Mouse (Mus musculus) neural tube, embryonic 11.5 days (tissue): ENCODE measurements around the gene Aplnr. TPM values are rescaled to one million over a fixed set of nuclear protein-coding genes. Genes with fewer than 3 reads are reported as not detected.

Source experiments
- ATAC-seq: fragments of 200-750 bp; cut with Nextera tagmentation; 2 replicates; pipeline ENCODE4 v1.8.0; 2017; ENCODE audit warnings: moderate number of reproducible peaks, mild to moderate bottlenecking, moderate TSS enrichment, moderate library complexity; ENCODE audit not compliant: insufficient read depth, low FRiP score, low TSS enrichment
- DNase-seq: peaks from one replicate; pipeline ENCODE4 v3.0.0-alpha.2; 2015; ENCODE audit warnings: low spot score
- H3K27ac ChIP-seq: fragments of 300-500 bp; sonication (generic); 2 replicates; pipeline ENCODE4 v1.5.1; 2014; ENCODE audit warnings: low read depth, mild to moderate bottlenecking, low read length
- H3K27me3 ChIP-seq: fragments of 300-500 bp; sonication (generic); 2 replicates; pipeline ENCODE4 v1.6.1; 2014; ENCODE audit warnings: mild to moderate bottlenecking, low read length, mixed read lengths; ENCODE audit not compliant: control insufficient read depth, insufficient read depth
- H3K36me3 ChIP-seq: fragments of 300-500 bp; sonication (generic); 2 replicates; pipeline ENCODE4 v1.6.1; 2014; ENCODE audit warnings: mild to moderate bottlenecking, low read length, moderate library complexity, mixed read lengths; ENCODE audit not compliant: control insufficient read depth, insufficient read depth
- H3K4me1 ChIP-seq: fragments of 300-500 bp; sonication (generic); 2 replicates; pipeline ENCODE4 v1.6.1; 2014; ENCODE audit warnings: low read length, mixed read lengths; ENCODE audit not compliant: control insufficient read depth, insufficient read depth
- H3K4me2 ChIP-seq: fragments of 300-500 bp; sonication (generic); 2 replicates; pipeline ENCODE4 v1.6.1; 2014; ENCODE audit warnings: low read depth, mild to moderate bottlenecking, moderate library complexity
- H3K4me3 ChIP-seq: fragments of 300-500 bp; sonication (generic); 2 replicates; pipeline ENCODE4 v1.5.1; 2014; ENCODE audit warnings: low read depth, low read length
- H3K9ac ChIP-seq: fragments of 300-500 bp; sonication (generic); 2 replicates; pipeline ENCODE4 v1.6.1; 2014; ENCODE audit warnings: mild to moderate bottlenecking, low read length
- H3K9me3 ChIP-seq: fragments of 300-500 bp; sonication (generic); 2 replicates; pipeline ENCODE4 v1.6.1; 2016; ENCODE audit warnings: low read length; ENCODE audit not compliant: control insufficient read depth
- WGBS: fragments of 180-500 bp; shearing (Covaris S2); extraction: QIAGEN DNeasy Blood & Tissue Kit; methylation state at CpG from one replicate; pipeline ENCODE4 v1.1.7; 2014; 5-methylcytosine and 5-hydroxymethylcytosine counted together
- polyA plus RNA-seq: library from polyadenylated mRNA; unstranded; fragments of >200 nt; fragmentation: Nextera tagmentation; extraction: Ambion mirVana; gene quantifications from 2 replicates; pipeline ENCODE4 v1.2.1, GENCODE M21; 2014

Gene Aplnr
- polyA plus RNA-seq, 1 experiment from 2014 or later: 37.1 TPM

DNA sequence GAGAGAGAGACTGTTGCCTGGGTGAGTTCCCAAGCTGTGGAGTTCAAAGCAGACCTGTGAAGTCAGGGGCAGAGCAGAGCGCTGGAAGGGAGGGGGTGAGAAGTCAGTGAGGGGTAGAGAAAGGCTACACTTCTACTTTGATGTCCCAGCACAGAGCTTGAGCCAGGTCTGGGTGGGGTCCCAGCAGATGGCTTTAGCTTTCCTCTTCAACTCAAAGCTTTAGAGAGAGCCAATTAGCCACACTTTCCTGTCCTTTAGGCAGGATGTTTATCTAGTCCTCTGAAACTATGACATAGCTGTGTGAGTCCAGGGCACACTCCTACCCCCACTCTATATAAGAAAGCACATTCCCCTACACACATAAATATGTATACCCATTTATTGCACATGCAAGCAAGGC lies 4.3 kb upstream of the Aplnr start:
- ATAC-seq (no peak), DNase-seq (no peak)
- 0% methylated on average over 1 of the region's 1 CpGs for WGBS
- no peaks in the 10 kb centered on the region for H3K27me3 ChIP-seq
- no peak overlapping the region for H3K4me3 ChIP-seq
- no peaks in the 10 kb centered on the region for H3K36me3 ChIP-seq
- 0 out of 2 replicates have a peak, but pooled peaks cover 3% of the 10 kb centered on the region for H3K4me1 ChIP-seq
- no peaks in the 10 kb centered on the region for H3K9me3 ChIP-seq
- no peak overlapping the region for H3K4me2 ChIP-seq
- no peak overlapping the region for H3K9ac ChIP-seq
- no peak overlapping the region for H3K27ac ChIP-seq

DNA sequence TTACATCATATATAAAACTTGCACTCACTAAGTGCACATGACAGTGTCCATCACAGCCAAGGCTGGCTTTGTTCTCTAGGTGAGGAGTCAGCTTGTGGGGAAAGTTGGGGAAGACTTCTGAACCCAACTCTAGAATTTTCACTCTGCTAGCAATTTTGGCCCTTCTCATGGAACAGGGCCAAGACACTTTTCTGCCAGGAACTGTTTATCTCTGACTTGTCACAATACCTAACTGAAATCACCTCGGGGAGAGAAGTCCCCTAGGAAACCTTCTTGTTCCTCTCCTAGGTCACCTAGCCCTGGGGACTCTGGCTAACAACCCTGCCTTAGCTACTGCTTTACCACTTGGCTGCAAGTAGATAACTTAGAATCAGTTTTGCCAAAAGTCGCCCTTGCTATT lies 3.8 kb upstream of the Aplnr start:
- H3K4me3 ChIP-seq: no peak overlapping the region
- H3K27ac ChIP-seq: no peak overlapping the region
- no peak overlapping the region for H3K4me2 ChIP-seq
- H3K9me3 ChIP-seq: no peaks in the 10 kb centered on the region
- no peaks in the 10 kb centered on the region for H3K36me3 ChIP-seq
- no peak overlapping the region for H3K9ac ChIP-seq
- no peak for DNase-seq
- H3K27me3 ChIP-seq: no peaks in the 10 kb centered on the region
- H3K4me1 ChIP-seq: 0 out of 2 replicates have a peak, but pooled peaks cover 3% of the 10 kb centered on the region
- no peak for ATAC-seq
- 58% methylated on average over 2 of the region's 2 CpGs for whole genome bisulfite sequencing

DNA sequence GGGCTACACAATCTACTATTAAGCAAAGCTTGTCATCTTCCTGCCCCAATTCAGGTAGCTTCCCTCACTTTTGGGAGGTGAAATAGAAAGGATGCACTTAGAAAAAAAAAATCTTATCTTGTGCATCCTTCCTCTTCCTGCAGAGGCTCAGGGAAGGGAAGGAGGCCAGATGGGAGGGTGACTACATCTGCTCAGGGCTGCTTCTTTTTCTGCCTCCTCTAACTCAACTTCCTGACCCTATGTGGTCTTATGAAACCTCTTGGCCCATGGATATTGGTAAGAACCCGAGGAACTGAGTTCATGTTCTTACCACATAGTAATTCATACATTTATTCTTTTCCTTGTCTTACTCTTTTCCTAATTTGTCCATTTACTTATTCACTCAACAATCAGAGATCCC lies 926 bp upstream of the Aplnr start:
- ATAC-seq (no peak), DNase-seq (no peak)
- H3K4me1 ChIP-seq: 0 out of 2 replicates have a peak, but pooled peaks cover 3% of the 10 kb centered on the region
- no peak overlapping the region for H3K4me2 ChIP-seq
- no peaks in the 10 kb centered on the region for H3K27me3 ChIP-seq
- H3K4me3 ChIP-seq: no peak overlapping the region
- H3K9ac ChIP-seq: no peak overlapping the region
- H3K36me3 ChIP-seq: no peaks in the 10 kb centered on the region
- H3K27ac ChIP-seq: no peak overlapping the region
- no peaks in the 10 kb centered on the region for H3K9me3 ChIP-seq
- 53% methylated on average over 1 of the region's 1 CpGs for WGBS

DNA sequence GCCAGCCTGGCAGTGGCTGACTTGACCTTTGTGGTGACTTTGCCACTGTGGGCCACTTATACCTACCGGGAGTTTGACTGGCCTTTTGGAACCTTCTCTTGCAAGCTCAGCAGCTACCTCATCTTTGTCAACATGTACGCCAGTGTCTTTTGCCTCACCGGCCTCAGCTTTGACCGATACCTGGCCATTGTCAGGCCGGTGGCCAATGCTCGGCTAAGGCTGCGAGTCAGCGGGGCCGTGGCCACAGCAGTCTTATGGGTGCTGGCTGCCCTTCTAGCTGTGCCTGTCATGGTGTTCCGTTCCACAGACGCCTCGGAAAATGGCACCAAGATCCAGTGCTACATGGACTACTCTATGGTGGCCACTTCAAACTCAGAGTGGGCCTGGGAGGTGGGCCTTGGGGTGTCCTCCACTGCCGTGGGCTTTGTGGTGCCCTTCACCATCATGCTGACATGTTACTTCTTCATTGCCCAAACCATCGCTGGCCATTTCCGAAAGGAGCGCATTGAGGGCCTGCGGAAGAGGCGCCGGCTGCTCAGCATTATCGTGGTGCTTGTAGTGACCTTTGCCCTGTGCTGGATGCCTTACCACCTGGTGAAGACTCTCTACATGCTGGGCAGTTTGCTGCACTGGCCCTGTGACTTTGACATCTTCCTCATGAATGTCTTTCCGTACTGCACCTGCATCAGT lies 951 bp downstream of the Aplnr start:
- DNase-seq: no peak

DNA sequence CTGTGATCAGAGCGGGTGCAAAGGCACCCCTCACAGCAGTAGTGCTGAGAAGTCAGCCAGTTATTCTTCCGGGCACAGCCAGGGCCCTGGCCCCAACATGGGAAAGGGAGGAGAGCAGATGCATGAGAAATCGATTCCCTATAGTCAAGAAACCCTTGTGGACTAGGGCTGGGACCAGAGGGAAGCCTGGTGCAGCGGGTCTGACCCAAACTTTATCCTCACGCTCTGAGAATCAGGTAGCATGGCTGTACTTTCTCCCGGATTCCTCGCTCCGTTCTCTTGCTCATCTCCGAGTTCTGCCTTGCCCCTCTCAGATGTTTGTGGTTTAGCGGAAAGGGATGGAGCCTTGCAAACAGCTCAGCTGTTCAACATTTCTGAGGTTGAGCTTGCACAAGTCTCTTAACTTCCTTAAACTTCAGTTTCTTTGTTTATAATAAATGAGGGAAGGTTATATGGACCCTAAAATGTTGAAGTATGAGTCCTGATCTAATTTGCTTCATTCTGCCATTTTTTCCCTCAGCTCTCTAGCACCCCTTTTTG lies 1.6 kb downstream of the Aplnr start:
- H3K27me3 ChIP-seq: no peaks in the 10 kb centered on the region
- DNase-seq (no peak), ATAC-seq (no peak)
- H3K4me2 ChIP-seq: no peak overlapping the region
- no peak overlapping the region for H3K9ac ChIP-seq
- no peak overlapping the region for H3K27ac ChIP-seq
- H3K4me3 ChIP-seq: no peak overlapping the region
- H3K36me3 ChIP-seq: no peaks in the 10 kb centered on the region
- WGBS: 62% methylated on average over 10 of the region's 10 CpGs
- H3K4me1 ChIP-seq: no peaks in the 10 kb centered on the region
- no peaks in the 10 kb centered on the region for H3K9me3 ChIP-seq

More for the DNA sequence above, 951 bp downstream of the Aplnr start:
- 83% methylated on average over 21 of the region's 21 CpGs for WGBS
- Histone ChIP-seq H3K36me3 (no peaks in the 10 kb centered on the region), H3K4me2 (no peak overlapping the region), H3K27ac (no peak overlapping the region), H3K9ac (no peak overlapping the region), H3K4me3 (no peak overlapping the region), H3K4me1 (no peaks in the 10 kb centered on the region), H3K27me3 (no peaks in the 10 kb centered on the region), H3K9me3 (no peaks in the 10 kb centered on the region)
- no peak for ATAC-seq

DNA sequence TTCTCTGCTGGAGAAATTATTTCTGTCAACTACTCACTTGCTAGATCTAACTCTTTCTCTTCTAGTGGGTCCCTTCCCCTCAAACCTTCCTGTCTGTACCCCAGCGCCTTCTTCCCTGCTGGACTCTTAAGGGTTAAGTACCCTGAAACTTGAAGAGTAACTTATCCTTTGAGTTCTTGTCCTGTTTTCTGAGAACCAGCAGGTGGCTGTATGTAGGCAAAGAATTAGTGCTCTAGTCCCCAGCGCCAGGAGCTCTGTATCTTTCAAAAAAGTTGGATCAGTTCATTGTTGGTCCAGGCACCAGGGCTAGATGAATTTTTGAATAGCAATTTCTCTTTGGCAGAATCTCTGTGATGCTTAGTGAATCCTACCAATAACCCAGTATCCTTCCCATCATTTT lies 2.1 kb downstream of the Aplnr start:
- no peak overlapping the region for H3K9ac ChIP-seq
- H3K27ac ChIP-seq: no peak overlapping the region
- H3K36me3 ChIP-seq: no peaks in the 10 kb centered on the region
- H3K4me3 ChIP-seq: no peak overlapping the region
- no peak for DNase-seq
- H3K4me2 ChIP-seq: no peak overlapping the region
- no peaks in the 10 kb centered on the region for H3K4me1 ChIP-seq
- no peaks in the 10 kb centered on the region for H3K27me3 ChIP-seq
- no peak for ATAC-seq
- H3K9me3 ChIP-seq: no peaks in the 10 kb centered on the region
- 41% methylated on average over 2 of the region's 2 CpGs for WGBS

DNA sequence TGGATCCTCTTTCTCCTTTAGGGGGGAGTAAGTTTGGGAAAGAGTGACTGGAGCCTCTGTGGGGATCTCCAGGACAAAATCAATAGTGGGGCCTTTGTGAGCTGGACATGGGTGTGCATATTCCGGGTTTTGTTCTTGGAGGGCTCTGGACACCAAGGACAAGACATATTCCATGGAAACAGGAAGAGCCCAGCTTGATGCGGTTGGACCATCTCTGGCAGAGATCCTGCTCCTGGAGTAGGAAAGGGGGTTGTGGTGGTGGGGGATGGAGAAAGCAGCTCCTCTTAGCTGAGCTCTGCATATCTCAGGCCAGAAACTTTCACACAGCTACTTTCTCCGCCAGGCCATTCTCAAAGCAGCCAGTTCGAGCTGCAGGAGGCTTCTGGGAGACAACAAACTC lies 3.4 kb downstream of the Aplnr start:
- no peak overlapping the region for H3K4me2 ChIP-seq
- no peaks in the 10 kb centered on the region for H3K9me3 ChIP-seq
- DNase-seq: no peak
- no peak for ATAC-seq
- 72% methylated on average over 4 of the region's 4 CpGs for WGBS
- H3K36me3 ChIP-seq: no peaks in the 10 kb centered on the region
- H3K27ac ChIP-seq: no peak overlapping the region
- no peaks in the 10 kb centered on the region for H3K4me1 ChIP-seq
- H3K4me3 ChIP-seq: no peak overlapping the region
- H3K9ac ChIP-seq: no peak overlapping the region
- H3K27me3 ChIP-seq: no peaks in the 10 kb centered on the region

DNA sequence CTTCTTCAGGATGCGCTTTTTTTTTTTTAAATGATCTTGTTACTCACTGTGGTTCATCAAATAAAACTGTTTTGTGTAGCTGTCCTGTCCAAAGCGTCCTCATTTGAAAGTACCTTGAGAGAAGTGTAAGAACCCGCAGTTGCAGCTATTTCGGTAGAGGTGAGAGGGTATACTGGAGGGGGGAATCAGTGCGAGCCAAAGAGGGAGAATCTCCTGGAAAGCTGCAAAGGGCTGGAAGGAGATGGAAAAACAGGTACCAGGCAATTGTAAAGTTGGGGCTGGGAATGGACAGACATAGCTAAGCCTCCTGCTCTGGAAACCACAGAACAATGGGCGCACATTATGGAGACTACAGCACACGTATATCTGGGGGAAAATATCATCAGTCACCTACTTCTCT lies 3.8 kb downstream of the Aplnr start:
- no peaks in the 10 kb centered on the region for H3K36me3 ChIP-seq
- H3K4me3 ChIP-seq: no peak overlapping the region
- H3K27me3 ChIP-seq: no peaks in the 10 kb centered on the region
- DNase-seq: no peak
- H3K4me1 ChIP-seq: no peaks in the 10 kb centered on the region
- no peak for ATAC-seq
- 72% methylated on average over 7 of the region's 7 CpGs for WGBS
- no peak overlapping the region for H3K27ac ChIP-seq
- H3K9me3 ChIP-seq: no peaks in the 10 kb centered on the region
- H3K4me2 ChIP-seq: no peak overlapping the region
- no peak overlapping the region for H3K9ac ChIP-seq

DNA sequence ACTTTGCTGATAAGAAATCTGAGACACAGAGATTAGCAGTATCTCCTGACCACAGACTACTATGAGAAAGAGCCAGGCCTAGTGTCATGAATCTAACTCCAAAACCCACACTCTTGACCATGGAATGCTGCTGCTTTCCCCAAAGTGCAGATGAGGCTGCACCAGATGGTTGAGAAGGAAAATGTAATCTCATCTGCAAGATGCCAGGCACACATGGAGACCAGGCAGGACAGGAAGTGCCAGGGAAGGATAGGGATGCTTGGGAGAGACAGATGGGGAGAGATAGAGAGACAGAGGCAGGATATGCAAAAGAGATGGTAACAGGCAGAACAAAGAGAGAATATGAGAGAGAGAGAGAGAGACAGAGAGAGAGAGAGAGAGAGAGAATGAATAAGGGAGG lies 4.8 kb downstream of the Aplnr start:
- ATAC-seq: no peak
- DNase-seq: no peak
- Histone ChIP-seq H3K9ac (no peak overlapping the region), H3K4me3 (no peak overlapping the region), H3K36me3 (no peaks in the 10 kb centered on the region), H3K4me1 (no peaks in the 10 kb centered on the region), H3K27me3 (no peaks in the 10 kb centered on the region), H3K4me2 (no peak overlapping the region), H3K27ac (no peak overlapping the region), H3K9me3 (no peaks in the 10 kb centered on the region)
